Mouse (Mus musculus) MEL-GATA-1-ER (cell line): ENCODE data around the gene Sema6d.

Source experiments
- DNase-seq: peaks from one replicate; pipeline ENCODE4 v3.0.0-alpha.2; 2012; ENCODE audit warnings: low read depth; ENCODE audit errors: extremely low read depth

Sema6d gene

DNA sequence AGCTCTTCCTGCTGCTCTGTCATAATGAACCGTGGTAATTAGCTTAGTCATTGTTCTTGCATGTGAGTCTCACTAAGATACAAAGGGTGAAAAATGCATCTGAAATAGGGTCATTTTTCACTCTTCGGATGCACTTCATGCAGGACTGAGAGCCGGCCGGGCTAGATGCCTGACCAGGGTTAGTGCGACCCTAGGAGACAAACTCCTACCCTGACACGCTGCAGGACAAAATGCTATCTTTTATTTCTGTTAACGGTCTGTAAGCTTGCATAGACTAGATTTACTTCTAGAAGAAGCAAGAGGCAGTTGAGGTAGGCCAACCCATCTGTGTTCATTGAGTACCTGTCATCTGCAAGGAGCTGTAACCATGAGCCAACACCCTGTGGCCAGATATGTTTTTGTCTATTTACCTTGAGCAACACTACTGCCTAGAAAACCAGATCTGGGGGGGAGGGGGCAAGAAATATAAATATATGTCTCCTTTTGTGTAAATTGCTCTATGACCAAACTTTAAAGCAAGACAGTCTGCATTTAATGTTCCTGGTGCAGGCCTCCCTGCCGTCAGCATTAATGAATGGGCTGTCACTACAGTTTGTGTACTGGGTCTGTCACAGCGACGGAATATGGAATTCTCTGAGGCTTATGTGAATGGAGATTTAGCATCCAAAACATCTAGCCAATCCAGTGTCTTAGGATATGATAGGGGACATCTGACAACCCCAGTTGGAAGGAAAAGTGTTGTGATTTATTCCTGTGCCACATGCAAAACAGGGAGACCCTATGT lies 523.1 kb downstream of the Sema6d start:
- DNase-seq = no peak

DNA sequence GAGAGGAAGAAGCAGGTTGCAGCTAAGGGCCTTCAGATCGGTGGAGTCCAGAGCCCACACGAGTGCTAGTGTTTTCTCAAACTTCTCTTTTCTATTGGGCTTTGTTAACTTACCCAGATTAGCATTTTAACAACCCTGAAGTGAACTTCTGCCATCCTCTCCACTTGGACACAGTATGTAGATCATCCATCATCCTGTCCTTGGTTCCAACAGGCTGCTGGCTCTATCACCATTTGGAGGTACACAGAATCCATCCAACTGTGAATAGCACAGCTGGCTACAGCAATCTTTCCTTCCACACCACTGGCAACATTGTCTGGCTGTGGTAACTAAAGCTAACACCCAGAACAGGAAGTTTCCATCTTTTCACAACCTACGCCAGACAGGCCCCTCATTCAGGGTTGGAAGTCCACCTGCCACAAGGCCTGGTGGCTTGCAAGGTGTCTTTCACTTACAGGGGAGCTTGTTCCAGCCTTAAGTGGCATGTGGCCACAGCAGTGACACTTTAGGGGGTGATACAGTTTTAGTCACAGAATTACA lies 524.0 kb downstream of the Sema6d start:
- DNase-seq = no peak

DNA sequence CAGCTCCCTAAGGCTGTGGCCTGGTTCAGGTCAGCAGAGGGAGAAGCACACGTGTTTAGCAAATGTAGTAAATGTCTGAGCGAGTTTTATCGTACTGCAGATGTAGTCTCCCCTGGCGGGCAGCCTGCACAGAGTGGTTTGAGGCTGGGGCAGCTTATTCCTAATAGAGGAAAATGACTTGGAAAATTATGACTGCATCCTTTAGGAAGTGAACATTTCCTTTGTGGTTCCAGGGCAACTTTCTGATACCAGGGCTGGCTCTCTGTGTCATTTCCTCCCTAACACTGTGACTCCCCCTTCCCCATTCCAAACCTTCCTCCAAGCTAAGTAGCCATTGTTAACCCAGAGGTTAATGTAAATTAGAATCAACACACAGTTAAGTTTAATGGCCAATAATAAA lies 527.0 kb downstream of the Sema6d start:
- no peak for DNase-seq

DNA sequence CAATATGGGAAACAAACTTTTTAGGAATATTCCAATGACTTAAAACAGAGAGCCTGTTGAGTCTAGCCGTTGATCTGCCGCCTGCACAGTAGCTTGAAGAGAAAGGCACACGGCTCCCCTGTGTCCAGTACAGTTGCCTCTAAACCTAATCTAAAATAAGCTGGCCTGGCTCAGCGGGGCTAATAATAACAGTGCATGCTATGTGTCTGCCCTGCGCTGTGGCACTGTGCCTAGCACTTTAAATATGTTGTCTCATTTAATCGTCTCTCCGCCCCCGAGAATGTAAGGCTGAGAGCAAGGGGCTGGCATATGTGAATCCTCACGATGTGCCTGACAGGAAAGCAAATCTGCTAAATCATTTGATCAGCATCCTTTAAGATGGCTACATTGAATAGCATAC lies 527.7 kb downstream of the Sema6d start:
- DNase-seq = no peak

DNA sequence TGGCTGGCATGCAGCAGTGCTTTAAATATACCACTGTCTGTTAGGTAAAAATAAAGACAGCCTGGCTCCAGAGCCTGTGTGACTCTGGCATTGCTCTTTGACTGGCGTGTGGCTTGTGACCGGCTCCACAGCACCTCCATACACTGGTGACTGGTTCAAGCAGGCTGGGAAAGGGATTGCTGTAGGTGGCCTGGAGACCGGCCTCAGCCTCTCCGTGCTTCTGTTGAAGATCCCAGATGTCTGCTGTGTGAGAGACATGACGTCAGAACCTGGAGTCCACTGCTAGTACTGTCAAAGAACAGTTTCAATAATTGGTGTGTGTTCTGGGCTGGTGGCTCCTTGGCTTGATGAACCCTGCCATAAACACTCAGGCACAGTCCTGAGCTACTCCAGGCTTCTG lies 528.3 kb downstream of the Sema6d start:
- DNase-seq = no peak

DNA sequence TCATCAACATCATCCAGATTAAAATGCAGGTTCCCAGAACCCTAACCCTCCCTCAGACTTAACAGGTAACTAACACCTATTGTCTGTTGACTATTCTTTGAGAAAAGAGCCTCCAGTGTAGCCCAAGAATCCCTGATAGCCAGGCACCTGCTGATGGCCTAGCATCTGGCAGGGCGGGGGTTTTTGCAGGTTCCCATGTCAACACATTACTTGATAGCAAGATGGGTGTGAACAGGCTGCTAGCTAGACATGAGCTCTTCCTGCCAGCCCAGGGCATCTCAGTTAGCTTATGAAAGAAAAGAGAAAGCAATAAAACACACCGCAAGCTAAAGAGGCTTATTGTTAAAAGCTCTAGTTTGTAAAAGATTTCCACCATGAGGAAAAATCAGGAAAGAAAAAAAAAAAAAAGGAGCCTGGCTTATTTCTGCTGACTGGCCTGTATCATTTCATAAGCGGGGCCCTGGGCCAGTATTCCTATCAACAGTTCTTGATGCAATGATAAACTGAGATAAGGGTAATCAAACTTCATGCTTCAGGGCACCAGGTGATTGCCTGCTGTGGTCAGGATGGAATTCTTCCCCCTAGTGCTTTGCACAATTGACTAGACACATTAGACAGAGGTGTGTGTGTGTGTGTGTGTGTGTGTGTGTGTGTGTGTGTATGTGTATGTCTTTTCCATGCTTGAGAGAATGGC lies 528.9 kb downstream of the Sema6d start:
- DNase-seq = no peak

DNA sequence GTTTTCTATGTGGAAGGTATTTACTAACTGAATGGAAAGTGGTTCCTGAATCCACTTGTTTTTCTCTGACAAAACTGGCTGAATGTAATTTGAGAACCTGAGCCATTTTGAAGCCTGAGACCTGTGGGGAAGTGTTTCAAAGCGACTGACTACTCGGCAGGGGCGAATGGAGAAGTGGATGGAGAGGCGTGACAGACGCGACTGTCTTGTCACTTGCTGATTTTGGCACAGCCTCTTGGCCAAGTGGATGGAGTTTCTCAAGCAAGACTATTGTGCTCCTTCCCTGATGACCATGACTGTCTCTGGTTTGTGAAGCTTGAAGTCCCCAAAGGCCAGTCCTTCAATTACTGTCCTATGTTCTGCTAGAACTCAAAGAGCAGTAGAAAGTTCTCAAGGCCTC lies 530.7 kb downstream of the Sema6d start:
- no peak for DNase-seq

DNA sequence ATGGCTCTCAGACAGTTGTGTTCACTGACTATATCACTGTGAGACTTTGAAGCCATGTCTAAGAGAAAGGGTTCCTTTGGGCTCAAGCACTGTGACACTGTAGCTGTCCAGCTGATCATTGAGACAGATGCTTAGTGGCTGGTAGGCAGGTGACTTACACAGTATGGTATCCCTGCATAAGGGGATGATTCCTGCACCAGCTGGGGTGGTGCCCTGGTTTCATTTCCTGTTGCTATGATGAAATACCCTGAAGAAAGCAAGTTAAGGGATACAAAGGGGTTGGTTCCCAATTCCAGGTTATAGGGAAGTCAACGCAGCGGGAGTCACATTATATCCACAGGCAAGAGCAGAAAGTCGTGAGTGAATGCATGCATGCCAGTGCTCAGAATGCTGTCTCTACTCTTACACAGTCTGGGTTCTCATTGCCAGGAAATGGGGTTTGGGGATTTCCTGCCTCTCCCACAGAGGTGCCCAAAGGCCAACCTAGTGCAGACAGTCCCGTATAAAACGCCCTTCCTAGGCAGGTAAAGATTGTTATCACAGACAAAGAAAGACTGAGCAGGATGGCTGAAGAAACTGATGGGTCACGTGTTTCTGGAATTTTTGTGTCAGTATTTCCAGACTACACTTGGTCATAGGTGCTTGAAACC lies 532.3 kb downstream of the Sema6d start:
- no peak for DNase-seq

DNA sequence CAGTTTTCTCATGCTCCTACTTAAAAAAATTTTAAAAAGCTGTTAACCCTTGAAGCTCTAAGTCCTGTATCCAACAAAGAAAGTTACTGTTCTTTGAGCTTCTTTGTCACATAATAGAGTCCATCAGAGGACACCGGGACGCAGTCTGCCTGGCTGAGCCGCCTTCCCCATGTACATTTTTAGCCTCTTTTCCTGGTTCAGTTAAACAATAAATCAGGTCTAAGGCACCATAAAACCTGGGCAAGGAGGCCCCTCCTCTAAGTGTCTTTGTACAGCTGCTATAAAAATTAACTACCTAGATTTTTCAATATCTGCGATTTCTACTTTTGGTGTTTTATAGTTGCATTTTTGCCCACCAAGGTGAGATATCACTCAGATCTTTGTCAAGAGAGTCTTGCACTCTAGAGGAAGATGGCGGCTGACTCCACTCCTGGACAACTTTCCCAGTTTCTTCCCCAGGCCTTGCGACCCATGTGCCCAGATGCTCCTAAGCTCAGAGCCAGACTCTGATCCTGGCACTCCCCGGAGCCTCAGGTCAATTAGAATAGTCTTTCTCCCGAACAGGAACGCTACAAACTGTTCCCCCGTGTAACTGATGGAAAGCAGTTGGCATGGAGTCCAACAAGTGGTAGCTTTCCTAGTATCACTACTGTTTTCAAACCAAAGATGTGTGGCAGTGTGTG lies 534.6 kb downstream of the Sema6d start:
- no peak for DNase-seq

DNA sequence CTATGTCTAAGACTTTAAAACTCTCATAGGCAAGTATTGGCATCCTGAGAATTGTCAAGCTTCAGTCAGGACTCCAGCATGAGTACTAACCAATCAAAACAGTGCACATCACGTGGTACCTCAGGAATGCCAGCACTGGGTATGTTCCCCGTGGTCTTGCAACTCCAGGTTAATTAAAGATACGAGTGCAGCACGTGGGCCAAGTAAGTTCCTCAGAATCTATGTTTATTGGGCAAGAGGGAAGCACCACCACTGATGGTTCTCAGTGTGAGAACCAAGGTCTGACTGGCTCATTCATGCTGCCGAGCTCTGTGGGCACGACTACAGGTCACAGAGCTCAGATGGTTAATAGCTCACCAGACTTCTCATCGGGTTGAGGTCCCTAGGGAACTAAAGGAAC lies 536.7 kb downstream of the Sema6d start:
- no peak for DNase-seq

DNA sequence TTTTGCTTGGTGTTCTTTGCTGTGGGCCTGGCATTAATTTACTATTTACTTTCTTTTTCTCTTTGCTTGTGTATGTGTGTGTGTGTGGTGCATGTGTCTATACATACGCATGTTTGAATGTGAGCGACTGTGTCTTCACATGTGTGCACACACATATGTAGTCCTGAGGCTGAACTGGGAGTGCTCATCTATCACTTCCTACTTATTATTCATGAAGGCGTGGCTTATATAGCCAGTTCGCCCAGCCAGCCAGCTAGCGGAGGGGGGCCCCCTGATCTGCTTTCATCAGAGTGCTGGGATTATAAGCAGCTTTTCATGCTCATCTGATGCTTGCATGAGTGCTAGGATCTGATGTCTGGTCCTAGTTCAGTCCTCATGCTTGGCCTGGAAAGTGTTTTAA lies 537.9 kb downstream of the Sema6d start:
- no peak for DNase-seq

DNA sequence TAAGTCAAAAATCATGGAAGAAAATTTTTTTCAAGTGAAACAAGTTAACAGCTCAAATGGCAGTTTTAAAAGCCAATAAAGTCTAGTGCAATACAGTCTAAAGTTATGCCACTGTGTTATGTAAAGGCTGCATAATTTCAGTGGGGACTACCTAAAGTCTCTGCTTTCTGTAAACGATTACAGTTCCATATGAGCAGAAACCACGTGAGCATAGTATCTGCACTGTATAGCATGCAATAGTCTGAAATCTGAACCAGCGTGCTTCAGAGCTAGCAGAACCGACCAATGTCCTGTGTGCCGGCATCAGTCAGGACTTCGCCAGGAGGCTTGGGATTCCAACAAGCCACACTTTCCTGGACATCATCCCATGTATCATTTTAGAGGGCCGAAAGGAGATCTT lies 538.9 kb downstream of the Sema6d start:
- no peak for DNase-seq

DNA sequence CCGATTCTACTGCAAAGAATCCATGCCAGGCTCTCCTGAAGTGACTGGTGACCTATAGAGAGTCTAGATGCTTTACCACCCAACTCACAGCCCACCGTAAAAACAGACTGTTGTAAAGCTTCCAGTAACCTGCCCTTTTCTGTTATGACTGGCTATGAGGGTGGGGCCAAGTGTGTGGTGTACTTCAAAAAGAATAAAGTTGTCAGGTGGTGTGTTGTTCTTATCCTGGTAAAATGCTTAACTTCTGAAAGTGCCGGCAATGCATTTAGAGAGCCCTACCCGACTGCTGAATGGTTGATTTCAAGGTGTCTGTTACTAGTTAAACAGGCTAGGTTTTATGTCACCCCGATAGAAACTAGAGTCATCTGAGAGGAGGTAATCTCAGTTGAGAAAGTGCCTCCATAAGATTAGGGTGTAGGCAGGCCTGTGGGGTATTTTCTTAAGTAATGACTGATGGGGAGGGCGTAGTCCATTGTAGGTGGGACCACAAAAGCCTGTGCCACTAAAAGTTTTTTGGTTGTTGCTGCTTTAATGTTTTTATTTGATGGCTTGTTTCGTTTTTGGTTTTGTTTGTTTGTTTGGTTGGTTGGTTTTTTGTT lies 544.7 kb downstream of the Sema6d start:
- DNase-seq = no peak

DNA sequence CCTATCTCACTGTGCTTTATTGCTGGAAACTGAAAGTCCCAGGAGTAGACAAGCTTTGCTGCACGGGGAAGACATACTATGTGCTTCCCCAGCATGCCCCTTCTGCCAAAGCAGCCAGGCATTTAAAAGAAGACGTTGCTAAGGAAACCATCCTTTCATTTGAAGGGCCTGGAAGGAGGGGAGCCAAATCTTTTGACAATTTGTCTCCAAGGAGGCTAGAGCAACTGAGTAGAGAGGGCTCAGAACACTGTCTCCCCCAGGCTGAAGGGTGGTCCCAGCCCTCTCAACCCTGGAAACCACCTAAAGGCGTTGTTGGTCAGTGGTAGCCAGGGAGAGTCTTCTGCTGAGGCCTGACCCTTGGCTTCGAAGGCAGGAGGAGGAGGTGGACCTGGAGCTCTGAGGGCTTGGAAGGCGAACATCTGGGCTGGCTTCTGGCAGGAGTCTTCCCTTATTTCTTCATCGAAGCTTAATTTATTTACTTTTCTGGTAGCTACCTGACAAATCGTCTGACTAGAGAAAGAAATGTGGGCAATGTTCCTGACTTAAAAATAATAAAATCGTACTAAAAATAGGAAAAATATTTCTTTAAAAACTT lies 545.6 kb downstream of the Sema6d start:
- no peak for DNase-seq

DNA sequence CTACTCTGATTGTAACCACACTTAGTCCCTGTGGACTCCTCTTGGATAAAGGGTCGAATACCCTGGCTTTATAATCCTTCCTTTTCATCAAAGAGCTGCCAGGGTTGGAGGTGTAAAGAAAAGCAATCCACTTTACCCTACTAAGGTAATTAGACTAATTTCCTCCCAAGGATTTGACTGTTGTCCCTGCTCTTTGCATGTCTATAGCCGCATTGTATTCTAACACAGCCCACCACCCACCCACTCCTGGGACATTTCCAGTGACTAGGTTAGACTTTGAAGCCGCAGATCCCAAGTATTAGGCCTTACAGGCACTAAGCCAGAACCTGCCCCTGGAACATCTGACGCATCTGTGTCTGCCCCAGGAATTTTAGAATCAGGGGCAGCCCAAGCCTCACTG lies 547.3 kb downstream of the Sema6d start:
- DNase-seq = no peak

DNA sequence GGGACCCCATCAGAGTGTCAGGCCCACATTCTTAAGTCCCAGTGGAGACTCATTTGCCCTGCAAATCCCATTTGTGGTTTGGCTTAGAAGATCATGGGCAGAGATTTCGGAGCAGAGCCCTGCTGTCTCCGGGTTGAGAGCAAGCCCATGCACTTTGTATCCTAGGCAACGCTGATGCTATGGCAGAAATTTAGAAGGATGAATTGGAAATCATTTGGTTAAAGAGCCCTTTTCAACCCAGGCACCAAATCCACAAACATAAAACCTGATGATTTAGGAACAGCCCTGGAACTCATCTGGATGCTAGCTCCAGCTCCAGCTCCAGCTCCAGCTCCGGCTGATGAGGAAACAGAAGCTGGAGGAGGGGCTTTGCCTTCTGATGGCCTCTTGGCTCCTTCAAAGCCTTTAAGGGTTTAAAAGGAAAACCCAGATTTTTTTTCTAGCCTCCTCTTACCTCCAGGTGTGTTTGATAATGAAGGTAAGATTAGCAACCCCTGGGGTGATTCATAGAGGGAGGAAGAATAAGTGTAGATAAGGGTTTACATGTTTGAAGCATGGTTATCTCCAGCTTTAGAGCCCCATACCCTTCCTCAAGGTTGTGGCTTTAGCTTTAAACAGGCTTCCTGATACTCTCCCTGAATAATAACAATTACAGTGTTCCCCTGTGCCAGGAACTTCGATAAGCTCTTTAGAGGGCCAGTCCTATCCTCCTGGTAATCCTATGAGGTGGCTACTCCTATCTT lies 549.6 kb downstream of the Sema6d start:
- DNase-seq = no peak

DNA sequence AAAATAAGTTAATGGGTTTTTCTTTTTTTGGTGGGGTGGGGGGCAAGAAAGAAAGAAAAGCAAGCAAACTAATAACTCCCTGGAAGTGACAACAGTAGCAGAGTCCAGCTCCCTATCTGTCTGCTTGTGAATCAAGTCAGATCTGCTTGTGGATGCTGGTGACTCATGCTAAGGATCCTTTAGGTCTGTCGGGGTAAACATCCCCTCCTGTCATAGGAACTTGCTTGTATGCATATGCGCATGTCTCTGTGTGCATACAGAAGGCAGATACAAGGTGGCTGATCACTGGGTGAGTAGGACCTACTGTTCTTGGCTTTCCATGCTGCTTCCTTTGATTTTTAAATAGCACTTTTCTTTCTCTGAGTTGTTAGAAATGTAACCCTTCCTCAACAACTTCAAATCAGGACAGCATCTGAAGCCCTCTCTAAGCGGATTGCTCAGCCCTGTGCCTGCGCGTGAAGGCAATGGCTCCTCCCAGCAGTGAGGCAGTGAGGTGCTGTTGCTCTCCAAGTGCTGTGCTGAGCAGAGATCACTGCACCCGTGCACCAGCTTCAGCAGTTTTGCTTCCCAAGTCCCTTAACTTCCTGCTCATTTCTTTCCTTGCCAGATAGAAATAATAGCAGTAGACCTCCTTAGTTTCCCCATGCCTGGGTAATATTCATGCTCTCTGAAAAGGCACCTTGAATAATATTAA lies 550.9 kb downstream of the Sema6d start:
- DNase-seq = no peak

DNA sequence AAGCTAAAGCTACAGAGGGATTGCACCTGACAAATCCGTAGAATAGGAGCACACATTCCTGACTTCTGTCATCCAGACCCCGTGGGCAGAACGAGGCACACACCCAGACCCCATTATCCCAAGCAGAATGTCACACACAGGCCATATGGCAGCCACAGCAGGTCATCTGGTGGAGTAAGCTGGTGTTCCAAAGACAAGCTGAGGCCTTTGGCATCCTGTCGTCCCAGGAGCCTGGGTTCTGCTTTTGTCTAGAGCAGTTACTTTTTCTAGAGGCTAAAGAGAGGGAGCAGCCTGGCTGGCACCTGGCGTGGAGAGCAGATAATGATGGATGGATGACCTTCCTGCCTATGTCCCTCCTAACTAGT lies 551.4 kb downstream of the Sema6d start:
- DNase-seq = no peak

DNA sequence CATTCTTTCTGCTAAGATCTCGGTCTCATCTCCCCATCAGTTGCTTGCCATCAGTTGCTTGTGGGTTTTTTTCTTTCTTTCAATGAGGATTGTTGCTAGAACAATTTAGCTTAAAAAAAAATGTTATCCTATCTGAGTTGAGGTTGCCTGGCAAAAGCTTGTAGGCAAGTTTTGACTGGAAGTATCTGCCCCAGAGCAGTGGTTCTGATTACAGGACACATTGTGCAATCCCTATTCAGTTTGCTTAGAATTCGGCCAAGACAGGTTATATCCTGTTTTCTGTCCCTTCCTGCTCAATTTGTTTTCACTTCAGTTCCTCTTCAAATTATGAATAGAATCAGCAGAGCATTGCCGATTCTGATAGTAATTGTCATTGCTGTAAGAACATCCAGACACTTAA lies 552.4 kb downstream of the Sema6d start:
- DNase-seq = no peak

DNA sequence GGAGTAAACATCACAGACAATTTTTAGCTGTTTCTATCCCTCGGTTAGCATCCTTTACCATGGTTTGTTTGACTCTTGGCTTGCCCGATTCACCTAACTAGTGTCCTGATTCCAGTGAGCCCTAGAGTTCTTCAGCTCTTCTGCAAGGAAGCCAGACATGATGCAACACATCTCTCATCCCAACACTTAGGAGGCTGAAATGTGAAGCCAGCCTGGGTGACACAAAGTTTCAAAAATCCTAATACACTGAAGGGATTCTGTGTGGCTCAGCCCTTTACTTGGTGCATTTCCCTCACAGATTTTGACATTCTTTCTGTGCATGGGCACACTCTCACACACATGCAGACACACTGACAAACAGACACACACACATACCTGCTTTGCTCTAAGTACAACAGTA lies 560.8 kb downstream of the Sema6d start:
- DNase-seq = no peak
